Mouse (Mus musculus): ENCODE results near the gene Ccer2.
A peak's percentile ranks its signal among the peaks of the same experiment; 100 is the strongest.

The Ccer2 gene

GRCm38 (mm10) chr7:28756079-28756478 lies at the start of gene Ccer2:
Gene Ccer2, plus strand, starts transcription at chr7:28756174.
- DNase-seq (ENCODE audit: low spot score in 2 of 2) = no peak

- no peak for DNase-seq (ENCODE audit: low spot score in 2 of 2)
Observed at GRCm38 (mm10) chr7:28709454-28709853, 46.5 kb upstream of the Ccer2 start.

GRCm38 (mm10) chr7:28710962-28711361 lies 45.0 kb upstream of the Ccer2 start:
- DNase-seq (ENCODE audit: low spot score in 2 of 2) = no peak

GRCm38 (mm10) chr7:28714667-28715066 lies 41.3 kb upstream of the Ccer2 start:
- no peak for DNase-seq (ENCODE audit: low spot score in 2 of 2)

- DNase-seq (ENCODE audit: low spot score in 2 of 2) = no peak
Observed at GRCm38 (mm10) chr7:28715598-28715997, 40.4 kb upstream of the Ccer2 start.

GRCm38 (mm10) chr7:28716590-28717281 lies 39.2 kb upstream of the Ccer2 start, which contains the start of gene Fbxo17:
Gene Fbxo17, plus strand, starts transcription at chr7:28716804.
- DNase-seq (ENCODE audit: low spot score in 2 of 2) = peak in 1 of 2 experiments; percentile 27

GRCm38 (mm10) chr7:28717726-28718125 lies 38.2 kb upstream of the Ccer2 start:
- DNase-seq (ENCODE audit: low spot score in 2 of 2) = no peak

GRCm38 (mm10) chr7:28719159-28719558 lies 36.8 kb upstream of the Ccer2 start:
- DNase-seq (ENCODE audit: low spot score in 2 of 2) = no peak

GRCm38 (mm10) chr7:28719650-28720049 lies 36.3 kb upstream of the Ccer2 start:
- no peak for DNase-seq (ENCODE audit: low spot score in 2 of 2)

- DNase-seq (ENCODE audit: low spot score in 2 of 2) = no peak
Observed at GRCm38 (mm10) chr7:28720753-28721537, 35.0 kb upstream of the Ccer2 start.

GRCm38 (mm10) chr7:28722079-28722478 lies 33.9 kb upstream of the Ccer2 start:
- no peak for DNase-seq (ENCODE audit: low spot score in 2 of 2)

- no peak for DNase-seq (ENCODE audit: low spot score in 2 of 2)
Observed at GRCm38 (mm10) chr7:28724613-28725012, 31.4 kb upstream of the Ccer2 start.

GRCm38 (mm10) chr7:28726600-28726999 lies 29.4 kb upstream of the Ccer2 start:
- DNase-seq (ENCODE audit: low spot score in 2 of 2) = peak; percentile 68 to 84

GRCm38 (mm10) chr7:28727649-28728340 lies 28.2 kb upstream of the Ccer2 start:
- peak in 1 of 2 experiments; percentile 39 for DNase-seq (ENCODE audit: low spot score in 2 of 2)

- DNase-seq (ENCODE audit: low spot score in 2 of 2) = peak; percentile 41 to 47
Observed at GRCm38 (mm10) chr7:28732341-28733142, 23.4 kb upstream of the Ccer2 start.

- no peak for DNase-seq (ENCODE audit: low spot score in 2 of 2)
Observed at GRCm38 (mm10) chr7:28733211-28733610, 22.8 kb upstream of the Ccer2 start.

- no peak for DNase-seq (ENCODE audit: low spot score in 2 of 2)
Observed at GRCm38 (mm10) chr7:28735701-28736100, 20.3 kb upstream of the Ccer2 start.

- DNase-seq (ENCODE audit: low spot score in 2 of 2) = no peak
Observed at GRCm38 (mm10) chr7:28739829-28740228, 16.1 kb upstream of the Ccer2 start.

GRCm38 (mm10) chr7:28740949-28741348 lies 15.0 kb upstream of the Ccer2 start:
- DNase-seq (ENCODE audit: low spot score in 2 of 2) = no peak

- no peak for DNase-seq (ENCODE audit: low spot score in 2 of 2)
Observed at GRCm38 (mm10) chr7:28741368-28741708, 14.6 kb upstream of the Ccer2 start.

- DNase-seq (ENCODE audit: low spot score in 2 of 2) = peak; percentile 85 to 95
Observed at GRCm38 (mm10) chr7:28741709-28742438, 14.1 kb upstream of the Ccer2 start, which contains the start of the genes Mrps12 and Sars2. Gene Mrps12, minus strand, starts transcription at chr7:28741820. Gene Sars2, plus strand, starts transcription at chr7:28741992.
